Mouse (Mus musculus): ENCODE measurements around the gene Dusp2.
"Not testable (repeated sequence)": the region's sequence is repeated elsewhere in the genome, so short reads cannot be mapped to it uniquely, and the experiment has no call there.

Dusp2 gene

GRCm38 (mm10) chr2:127335767-127336496 is at the start of gene Dusp2:
Gene Dusp2 (plus strand): TSS chr2:127336159.
- peak; percentile 53 to 61 for DNase-seq (ENCODE audit: low spot score in 2 of 2)

- no peak for DNase-seq (ENCODE audit: low spot score in 2 of 2)
Observed at GRCm38 (mm10) chr2:127292250-127292649, 43.7 kb upstream of the Dusp2 start.

- DNase-seq (ENCODE audit: low spot score in 2 of 2): no peak
Observed at GRCm38 (mm10) chr2:127297001-127297805, 38.8 kb upstream of the Dusp2 start.

- no peak for DNase-seq (ENCODE audit: low spot score in 2 of 2)
Observed at GRCm38 (mm10) chr2:127298056-127298455, 37.9 kb upstream of the Dusp2 start.

GRCm38 (mm10) chr2:127300701-127301100 is 35.3 kb upstream of the Dusp2 start:
- DNase-seq (ENCODE audit: low spot score in 2 of 2): no peak

- DNase-seq (ENCODE audit: low spot score in 2 of 2): no peak
Observed at GRCm38 (mm10) chr2:127301883-127302282, 34.1 kb upstream of the Dusp2 start.

- DNase-seq (ENCODE audit: low spot score in 2 of 2): not testable (repeated sequence)
Observed at GRCm38 (mm10) chr2:127304192-127304591, 31.8 kb upstream of the Dusp2 start.

- no peak for DNase-seq (ENCODE audit: low spot score in 2 of 2)
Observed at GRCm38 (mm10) chr2:127304609-127305210, 31.2 kb upstream of the Dusp2 start.

- no peak for DNase-seq (ENCODE audit: low spot score in 2 of 2)
Observed at GRCm38 (mm10) chr2:127306123-127306522, 29.8 kb upstream of the Dusp2 start.

GRCm38 (mm10) chr2:127307179-127307578 is 28.8 kb upstream of the Dusp2 start:
- no peak for DNase-seq (ENCODE audit: low spot score in 2 of 2)

- no peak for DNase-seq (ENCODE audit: low spot score in 2 of 2)
Observed at GRCm38 (mm10) chr2:127308660-127309059, 27.3 kb upstream of the Dusp2 start.

GRCm38 (mm10) chr2:127310246-127310645 is 25.7 kb upstream of the Dusp2 start:
- DNase-seq (ENCODE audit: low spot score in 2 of 2): no peak

- DNase-seq (ENCODE audit: low spot score in 2 of 2): no peak
Observed at GRCm38 (mm10) chr2:127310685-127311084, 25.3 kb upstream of the Dusp2 start.

- no peak for DNase-seq (ENCODE audit: low spot score in 2 of 2)
Observed at GRCm38 (mm10) chr2:127311193-127311592, 24.8 kb upstream of the Dusp2 start.

GRCm38 (mm10) chr2:127312801-127313200 is 23.2 kb upstream of the Dusp2 start:
- DNase-seq (ENCODE audit: low spot score in 2 of 2): no peak

GRCm38 (mm10) chr2:127313878-127314277 is 22.1 kb upstream of the Dusp2 start:
- DNase-seq (ENCODE audit: low spot score in 2 of 2): no peak

- DNase-seq (ENCODE audit: low spot score in 2 of 2): no peak
Observed at GRCm38 (mm10) chr2:127314467-127315154, 21.3 kb upstream of the Dusp2 start.

- no peak for DNase-seq (ENCODE audit: low spot score in 2 of 2)
Observed at GRCm38 (mm10) chr2:127315155-127315470, 20.8 kb upstream of the Dusp2 start.

GRCm38 (mm10) chr2:127316431-127316830 is 19.5 kb upstream of the Dusp2 start:
- no peak for DNase-seq (ENCODE audit: low spot score in 2 of 2)

GRCm38 (mm10) chr2:127318136-127318535 is 17.8 kb upstream of the Dusp2 start:
- no peak for DNase-seq (ENCODE audit: low spot score in 2 of 2)

- DNase-seq (ENCODE audit: low spot score in 2 of 2): no peak
Observed at GRCm38 (mm10) chr2:127319071-127319470, 16.9 kb upstream of the Dusp2 start.

- DNase-seq (ENCODE audit: low spot score in 2 of 2): no peak
Observed at GRCm38 (mm10) chr2:127322671-127323285, 13.2 kb upstream of the Dusp2 start.
